Mouse (Mus musculus) gastrocnemius, adult 18-20 months (tissue): ENCODE data around the gene Atad1. TPM values are rescaled to one million over a fixed set of nuclear protein-coding genes. Genes with fewer than 3 reads are reported as not detected.
"Not testable (repeated sequence)": the region's sequence is repeated elsewhere in the genome, so short reads cannot be mapped to it uniquely, and the experiment has no call there.

Source experiments
- DNase-seq: peaks from one replicate; pipeline ENCODE4 v3.0.0; 2021; ENCODE audit warnings: low spot score
- total RNA-seq, 2 experiments: library from RNA; stranded (reverse); gene quantifications; 2 replicates each; pipeline ENCODE4 v1.2.3; 2021

The Atad1 gene
- total RNA-seq, 2 experiments from 2014 or later = 54.6 to 58.7 TPM

DNA sequence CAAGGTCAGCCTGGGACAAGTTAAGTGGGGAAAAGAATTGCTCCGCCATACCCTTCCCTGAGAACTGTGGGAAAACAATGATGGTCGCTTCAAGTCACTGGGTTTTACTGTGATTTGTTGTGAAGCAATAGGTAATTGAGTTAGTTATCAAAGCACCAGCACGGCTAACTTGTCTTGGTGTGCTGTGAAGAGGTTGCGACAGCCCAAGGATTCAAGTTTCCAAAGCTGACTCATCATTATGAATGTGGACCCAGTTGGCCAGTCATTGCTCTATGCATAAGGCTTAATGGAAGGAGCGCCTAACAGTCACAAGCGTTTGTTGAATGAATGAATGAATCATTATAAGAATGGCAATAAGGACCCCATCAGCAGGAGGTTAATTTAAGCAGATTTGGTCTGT is 12.8 kb upstream of the Atad1 start:
- no peak for DNase-seq

DNA sequence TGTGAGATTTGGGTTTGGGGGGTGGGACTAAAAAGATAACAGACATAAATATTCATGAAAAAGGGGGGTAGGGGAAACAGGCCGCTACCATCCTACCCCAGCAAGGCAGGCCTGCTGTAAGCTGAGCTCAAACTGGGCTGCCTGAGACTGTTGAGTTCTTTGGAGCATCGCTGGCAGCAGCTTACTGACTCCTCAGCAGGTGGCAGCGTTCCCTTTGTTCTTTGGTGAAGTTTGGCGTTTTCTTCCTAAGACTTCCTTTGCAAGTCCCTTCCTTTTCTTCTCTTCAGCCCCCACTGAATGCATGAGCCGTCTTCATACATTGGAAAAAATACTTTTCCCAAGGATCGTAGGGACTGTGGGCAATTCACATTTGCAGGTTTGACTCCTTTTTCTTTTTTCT is 9.8 kb upstream of the Atad1 start:
- peak; percentile 17 for DNase-seq

DNA sequence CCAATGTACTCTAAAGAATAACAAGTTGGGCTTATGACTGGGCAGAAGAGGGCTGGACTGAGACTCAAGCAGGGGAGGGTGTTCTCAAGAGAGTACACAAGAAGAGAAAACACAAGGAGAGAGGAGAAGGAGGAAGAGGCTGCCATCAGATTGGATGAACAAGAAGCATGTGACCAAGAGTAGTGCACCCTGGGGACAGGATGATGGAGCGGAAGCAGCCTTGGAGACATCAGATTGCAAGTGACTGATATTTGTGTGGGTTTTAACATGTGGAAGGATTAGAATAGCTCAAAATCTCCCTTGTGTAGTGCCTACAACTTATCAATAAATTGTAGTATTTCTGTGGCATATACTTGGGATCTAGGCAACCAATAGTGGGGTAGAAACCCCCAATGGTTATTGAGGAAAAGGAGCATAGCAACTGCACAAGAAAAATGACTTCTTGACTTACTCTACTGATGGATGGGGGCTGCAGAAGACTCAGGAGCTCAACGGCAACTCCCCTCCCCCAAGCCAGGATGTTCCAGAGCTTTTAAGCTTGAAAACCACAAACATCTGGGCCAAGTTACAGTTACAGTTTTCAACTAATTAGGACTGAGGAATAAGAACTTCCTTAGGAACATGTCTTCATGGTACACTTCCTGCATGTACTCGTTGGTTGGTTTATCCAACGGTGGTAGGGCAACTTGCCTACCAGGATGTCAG is 1.2 kb upstream of the Atad1 start:
- DNase-seq = no peak

DNA sequence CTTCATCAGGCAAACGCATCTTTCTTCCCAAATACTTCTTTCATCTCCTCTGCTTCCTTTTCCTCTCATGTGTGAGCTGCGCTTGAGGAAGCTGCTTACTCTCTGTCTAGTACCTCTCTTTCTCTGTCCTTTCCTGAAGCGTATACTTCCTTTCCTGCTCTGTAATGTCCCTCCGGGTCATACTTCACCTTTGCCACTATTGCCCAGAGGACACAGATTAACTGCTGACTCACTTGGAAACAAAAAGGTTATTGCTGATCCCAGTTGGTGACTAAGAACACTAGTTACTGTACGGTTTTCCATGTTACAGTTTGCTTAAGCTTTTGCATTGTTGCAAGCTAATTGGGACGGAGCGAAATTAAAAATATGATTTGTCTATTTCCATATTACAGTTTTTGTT is 1.7 kb downstream of the Atad1 start:
- no peak for DNase-seq

DNA sequence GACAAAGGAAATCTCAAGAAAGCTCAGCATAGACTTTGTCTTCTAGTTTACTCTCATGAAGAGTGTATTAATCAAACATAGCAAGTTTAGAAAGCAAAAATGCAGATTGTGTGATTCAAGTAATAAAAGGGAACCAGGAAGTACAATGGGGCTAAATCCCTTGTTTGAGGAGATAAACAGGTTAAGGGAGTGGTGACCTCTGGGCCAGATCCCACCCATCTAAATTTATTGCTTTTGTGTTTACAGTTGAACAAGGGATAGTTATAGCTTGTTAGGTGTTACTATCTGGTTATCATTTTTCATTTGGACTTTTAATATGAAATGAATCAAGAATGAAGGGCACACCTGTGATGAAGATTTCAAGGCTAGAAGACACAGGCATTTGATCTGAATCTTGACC is 6.7 kb downstream of the Atad1 start:
- no peak for DNase-seq

DNA sequence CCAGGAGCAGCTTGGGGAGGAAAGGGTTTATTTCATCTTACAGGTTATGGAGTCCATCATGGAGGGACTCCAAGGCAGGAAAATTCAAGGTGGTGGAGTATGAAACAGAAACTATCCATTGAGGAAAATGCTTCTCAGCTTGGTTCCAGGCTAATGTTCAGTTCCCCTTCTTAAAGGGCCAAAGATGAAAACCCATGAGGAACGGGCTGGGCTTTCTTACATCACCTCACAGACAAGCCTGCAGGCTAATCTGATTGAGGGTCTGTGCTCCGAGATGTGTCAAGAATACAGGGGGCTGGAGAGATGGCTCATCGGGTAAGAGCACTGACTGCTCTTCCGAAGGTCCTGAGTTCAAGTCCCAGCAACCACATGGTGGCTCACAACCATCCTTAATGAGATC is 9.8 kb downstream of the Atad1 start:
- no peak for DNase-seq

DNA sequence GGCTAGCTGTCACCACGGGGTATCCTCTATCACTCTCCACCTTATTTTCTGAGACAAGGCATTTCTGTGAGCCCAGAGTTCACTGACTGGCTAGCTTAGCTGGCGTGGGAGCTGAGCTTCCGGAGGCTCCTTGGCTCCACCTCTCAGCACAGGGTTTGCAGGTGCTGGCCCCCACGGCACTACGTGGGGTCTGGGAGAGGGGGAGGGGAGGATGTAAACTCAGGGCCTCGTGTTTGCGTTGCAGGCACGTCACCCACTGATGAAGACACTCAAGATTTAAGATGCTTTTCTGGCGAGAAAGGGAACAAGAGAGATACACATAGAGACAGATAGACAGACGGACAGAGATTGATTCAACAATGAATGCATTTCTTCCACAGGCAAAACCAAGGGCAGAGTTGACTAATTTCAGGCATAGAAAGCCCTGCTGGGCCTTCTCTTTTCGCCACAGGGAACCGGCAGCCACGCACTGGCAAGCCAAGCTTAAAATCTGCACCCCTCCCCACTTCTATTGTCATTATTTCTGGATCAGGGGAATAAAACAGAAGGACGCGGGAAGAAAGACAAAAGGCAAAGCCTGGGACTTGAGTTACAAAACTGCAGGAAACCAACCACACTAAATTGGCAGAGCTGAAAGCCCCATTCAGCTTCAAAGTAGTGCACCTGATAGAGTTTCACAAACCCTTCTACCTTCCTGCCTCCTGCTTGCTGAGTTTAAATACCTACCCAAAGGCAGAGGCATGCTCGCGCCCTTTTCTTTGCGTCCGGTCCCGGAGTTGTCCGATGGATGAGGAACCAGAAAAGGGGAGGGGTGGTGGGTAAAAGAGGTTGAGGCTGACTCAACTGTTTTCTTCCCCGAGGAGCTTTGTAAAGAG is 12.9 kb downstream of the Atad1 start:
- DNase-seq = no peak

DNA sequence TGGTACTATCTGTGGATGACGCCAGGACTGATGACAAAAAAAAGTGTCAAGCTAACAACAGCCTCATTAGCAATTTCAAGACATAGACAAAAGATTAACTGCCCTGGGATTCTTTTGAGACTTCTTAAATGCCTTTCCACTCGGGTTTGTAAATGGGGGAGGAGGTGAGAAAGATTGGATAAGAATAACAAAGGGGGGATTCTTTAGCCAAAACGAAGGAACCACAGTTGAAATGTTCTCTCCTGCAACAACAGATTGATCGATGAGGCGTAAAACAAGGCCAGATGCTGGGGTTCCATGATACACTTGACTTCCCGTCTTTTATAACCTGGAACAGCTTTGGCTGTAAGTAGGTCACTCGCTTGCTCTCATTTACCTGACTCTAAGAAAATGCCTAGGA is 15.8 kb downstream of the Atad1 start:
- no peak for DNase-seq

DNA sequence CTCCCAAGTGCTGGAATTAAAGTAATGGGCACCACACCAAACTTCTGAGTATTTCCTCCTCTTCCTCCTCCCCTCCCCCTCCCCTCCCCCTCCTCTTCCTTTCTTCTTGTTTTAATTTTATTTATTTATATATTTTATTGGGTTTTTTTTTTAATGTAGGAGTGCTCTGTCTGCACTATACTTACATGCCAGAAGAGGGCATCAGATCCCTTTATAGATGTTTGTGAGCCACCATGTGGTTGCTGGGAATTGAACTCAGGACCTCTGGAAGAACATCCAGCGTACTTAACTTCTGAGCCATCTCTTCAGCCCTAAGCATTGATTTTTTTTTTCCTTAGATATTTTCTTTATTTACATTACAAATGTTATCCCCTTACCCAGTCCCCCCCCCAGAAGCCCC is 19.3 kb downstream of the Atad1 start:
- no peak for DNase-seq

DNA sequence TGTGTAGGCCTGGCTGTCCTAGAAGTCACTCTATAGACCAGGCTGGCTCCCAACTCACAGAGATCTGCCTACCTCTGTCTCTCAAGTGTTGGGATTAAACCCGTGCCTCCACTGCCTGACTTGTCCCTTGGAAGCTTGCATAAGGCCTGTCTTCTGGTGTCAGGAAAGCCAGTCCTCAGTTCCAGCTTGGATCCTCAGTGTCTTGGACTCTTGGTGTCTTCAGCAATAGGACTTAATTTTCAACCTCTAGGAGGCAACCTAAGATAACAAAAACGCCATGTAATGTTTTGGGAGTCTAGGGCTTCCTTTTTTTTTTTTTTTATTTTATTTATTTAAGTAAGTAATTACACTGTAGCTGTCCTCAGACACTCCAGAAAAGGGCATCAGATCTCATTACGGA is 22.0 kb downstream of the Atad1 start:
- DNase-seq = no peak

DNA sequence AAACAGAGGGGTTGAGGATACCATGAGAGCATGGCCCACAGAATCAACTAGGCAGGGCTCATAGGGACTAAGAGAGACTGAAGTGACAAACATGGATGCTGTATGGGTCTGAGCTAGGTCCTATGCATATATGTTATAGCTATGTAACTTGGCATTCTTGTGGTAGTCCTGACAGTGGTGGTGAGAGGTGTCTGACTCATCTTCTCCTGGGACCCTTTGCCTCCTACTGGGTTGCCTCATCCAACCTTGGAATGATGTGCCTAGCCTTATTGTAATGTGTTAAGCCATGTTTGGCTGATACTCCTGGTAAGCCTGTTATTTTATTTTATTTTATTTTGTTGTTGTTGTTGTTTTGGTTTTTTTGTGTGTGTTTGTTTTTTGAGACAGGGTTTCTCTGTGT is 23.9 kb downstream of the Atad1 start:
- DNase-seq = no peak

DNA sequence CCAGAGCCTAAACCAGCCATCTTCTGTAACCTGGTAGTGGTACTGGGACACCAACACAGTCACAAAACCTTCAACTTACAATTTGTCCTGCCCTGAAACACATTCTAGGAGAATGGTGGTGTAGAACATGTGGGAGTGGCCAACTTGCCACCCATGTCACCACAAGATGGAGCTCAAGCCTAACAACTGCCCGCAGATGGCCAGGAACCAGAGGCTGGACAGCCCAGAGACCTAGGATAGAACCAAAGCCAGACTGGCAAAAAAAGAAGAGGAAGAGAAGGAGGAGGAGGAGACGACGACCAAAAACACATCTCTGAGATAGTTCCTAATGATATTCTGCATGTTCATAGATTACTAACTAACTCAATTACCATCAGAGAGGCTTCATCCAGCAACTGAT is 24.4 kb downstream of the Atad1 start:
- DNase-seq = peak; percentile 84

DNA sequence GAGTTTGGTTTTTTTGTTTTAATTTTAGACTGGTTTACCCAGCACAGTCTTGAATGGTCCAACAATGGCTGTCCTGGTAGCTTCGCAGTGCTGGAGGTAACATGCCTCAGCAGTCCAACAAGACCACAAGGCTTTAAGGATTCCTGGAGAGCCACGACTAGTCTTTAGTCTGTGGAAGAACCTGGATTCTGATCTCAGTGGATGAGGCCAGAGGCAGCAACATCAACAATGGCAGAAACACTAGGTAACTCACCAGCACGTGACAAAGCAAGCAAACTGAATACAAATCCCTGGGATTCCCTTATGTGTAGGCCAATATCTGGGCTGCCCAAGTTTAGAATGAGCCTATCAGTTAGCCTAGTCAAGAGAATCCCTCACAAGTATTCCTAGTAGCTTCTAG is 26.1 kb downstream of the Atad1 start:
- no peak for DNase-seq

DNA sequence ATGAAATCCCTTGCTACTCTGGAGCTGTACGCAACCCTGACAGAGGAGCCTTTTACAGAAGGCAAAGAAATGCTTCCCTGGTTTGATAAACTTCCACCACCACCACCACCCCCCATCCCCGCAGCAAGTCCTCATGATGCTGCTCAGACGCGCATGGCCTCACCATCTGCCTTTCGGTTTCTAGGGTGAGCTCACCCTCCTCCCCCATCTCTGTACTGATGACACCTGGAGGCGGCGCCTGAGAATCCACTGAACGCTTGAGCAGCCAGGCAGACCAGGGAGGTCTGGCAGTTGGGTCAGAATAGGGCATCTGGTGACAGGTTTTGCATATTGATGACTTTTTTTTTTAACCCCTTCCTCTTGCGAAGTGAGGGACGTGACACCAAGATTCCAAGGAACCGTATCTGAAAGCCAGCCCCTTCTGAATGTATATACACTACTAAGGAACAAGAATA is 27.0 kb downstream of the Atad1 start:
- DNase-seq = peak; percentile 65

DNA sequence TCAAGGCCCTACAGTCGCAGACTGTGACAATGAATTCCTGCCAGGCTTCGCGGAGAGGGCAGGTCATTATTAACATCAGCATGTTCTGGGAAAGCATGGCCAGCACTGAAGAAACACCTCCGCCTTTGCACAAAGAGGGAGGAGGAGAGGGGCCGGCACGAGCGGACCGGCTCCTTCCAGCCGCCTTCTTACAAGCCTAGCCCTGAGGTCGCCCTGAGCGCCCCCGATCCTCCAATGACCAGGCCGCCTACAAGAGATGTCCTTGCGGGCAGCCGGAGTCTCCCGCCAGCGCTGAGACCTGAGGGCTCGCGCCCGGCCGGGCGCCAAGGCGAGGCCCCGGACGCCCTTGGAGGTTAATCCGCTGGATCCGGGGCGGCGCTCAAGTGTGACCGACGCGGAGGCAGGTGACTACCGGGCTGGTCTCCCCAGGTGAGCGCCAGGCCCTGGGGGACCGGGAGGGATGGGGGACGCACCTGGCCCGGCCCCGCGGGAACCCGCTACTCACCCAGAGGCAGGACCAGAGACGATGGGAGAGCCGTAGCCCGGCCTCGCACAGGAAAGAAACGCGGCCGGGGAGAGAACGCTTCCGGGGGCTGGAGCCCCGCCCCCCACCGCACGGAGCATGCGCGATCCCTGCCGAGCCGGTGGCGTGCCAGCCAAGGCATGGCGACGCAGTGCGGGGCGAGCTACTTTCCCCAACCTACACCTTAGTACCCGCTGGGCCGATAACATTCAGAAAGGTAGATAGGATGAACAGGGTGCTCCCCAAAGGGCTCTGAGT is 27.6 kb downstream of the Atad1 start:
- peak; percentile 90 for DNase-seq

DNA sequence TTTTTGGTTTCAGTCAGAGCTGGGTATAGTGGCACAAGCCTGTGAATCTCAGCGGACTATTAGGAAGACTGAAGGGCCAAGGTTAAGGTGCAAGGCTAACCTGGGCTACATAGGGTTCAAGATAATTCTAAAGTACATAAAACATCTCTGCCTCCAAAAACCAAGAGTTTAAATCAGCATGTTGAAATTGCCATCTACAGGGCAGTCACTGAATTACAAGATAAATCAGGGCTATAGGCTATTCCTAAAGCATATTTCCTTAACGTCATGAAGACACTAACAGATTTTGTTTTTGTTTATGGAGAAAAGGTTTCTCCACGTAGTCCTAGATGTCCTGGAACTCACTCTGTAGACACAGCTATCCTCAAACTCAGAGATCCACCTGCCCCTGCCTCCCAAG is 29.3 kb downstream of the Atad1 start:
- no peak for DNase-seq

DNA sequence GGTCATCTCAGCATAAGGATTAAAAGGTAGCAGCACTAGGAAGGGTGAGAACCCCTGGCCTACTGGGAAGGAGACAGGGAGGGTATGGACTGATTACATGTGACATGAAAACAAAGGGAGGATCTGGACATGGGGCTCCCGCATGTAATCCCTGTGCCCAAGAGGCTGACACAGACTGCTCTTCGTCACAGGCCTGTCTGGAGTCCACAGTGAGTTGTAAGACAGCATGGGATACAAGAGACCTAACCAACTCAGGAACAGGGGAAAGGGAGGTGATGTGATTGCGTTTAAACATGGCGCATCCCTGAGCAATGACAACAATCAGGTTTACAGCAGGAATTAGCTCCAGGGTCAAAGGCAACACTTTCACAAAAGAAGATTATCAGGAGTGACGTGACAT is 30.6 kb downstream of the Atad1 start:
- DNase-seq = no peak

DNA sequence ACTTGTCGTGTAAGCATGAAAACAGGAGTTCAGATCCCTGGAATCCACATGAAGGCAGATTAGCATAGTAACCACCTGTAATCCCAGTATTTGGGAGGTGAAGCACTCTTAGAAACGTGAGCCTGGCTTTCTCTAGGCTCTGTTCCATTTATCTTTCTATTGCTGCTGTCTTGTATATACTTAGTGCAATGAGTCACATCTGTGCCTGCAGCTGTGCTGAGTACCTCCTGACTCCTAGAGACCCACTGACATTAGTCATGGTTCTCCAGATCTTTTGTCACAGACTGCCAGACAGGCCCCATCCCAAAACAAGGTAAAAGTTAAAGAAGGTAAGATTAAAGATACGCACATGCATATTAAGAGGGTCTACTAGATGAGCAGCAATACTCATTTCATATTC is 37.4 kb downstream of the Atad1 start:
- DNase-seq = no peak

DNA sequence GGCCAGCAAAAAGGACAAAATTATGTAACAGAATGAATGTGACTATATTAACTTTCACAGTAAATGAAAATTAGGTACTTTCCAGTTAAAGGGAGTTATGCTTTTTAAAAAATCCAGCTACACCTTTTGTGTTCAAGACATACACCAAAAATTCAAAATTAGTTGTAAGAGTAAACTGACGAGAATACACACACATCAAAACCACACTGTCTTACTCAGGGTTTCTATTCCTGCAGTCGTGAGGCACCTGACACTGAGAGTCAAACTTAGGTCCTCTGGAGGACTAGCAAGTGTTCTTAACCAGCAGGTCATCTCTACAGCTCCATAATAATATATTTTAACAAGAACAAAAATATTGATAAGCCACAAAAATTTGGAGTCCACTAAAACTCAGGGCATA is 42.9 kb downstream of the Atad1 start:
- DNase-seq = no peak

DNA sequence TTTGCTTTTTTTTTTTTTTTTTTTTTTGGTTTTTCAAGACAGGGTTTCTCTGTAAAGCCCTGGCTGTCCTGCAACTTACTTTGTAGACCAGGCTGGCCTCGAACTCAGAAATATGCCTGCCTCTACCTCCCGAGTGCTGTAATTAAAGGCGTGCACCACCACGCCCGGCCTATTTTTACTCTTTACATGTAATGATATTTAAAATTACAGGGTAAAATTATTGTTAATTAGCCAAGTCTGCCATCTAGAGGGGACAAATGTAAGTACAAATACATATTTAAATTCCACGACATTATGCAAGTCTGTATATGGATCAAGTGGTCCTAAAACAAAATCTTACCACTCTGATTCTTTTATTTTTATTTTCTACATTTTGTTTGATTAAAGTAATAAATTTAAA is 49.9 kb downstream of the Atad1 start:
- peak; percentile 24 for DNase-seq

DNA sequence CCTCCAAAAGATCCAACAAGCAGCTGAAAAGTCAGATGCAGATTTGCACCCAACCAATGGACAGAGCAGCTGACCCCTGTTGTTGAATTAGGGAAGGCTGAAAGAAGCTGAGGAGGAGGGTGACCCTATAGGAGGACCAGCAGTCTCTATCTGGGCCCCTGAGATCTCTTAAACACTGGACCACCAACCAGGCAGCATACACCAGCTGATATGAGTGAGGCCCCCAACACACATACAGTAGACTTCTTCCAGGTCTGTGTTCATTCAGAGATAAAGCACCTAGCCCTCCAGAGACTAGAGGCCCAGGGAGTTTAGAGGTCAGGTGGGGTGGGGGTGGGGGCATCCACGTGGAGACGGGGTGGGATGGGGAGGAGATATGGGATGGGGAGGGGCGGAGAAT is 51.4 kb downstream of the Atad1 start:
- not testable (repeated sequence) for DNase-seq

DNA sequence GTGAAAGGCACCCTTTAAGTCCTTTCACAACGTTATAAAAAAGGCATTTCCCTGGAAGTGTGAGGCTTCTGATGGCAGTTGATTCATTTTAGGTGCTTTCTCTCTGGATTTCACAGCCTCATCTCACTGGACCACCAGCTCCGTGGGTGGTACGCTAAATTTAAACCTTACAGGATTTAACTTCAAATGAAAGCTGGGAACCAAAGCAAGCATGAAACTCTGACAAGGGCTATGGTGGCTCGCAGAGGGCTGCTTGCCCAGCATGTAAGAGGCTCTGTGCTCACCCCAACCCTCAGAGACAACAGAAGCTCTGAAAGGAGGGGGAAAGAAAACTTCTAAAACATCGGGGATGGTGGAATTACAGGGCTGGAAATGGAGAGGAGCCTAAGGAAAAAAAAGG is 51.9 kb downstream of the Atad1 start:
- no peak for DNase-seq
